Mouse (Mus musculus): ENCODE results near the gene Jakmip3. TPM values are rescaled to one million over a fixed set of nuclear protein-coding genes. Genes with fewer than 3 reads are reported as not detected.

The Jakmip3 gene
- 0.33 TPM in 1 of 2 replicates, not detected in the other for polyA plus RNA-seq (2011; ENCODE audit: insufficient read length, low read depth, missing spikeins)

DNA sequence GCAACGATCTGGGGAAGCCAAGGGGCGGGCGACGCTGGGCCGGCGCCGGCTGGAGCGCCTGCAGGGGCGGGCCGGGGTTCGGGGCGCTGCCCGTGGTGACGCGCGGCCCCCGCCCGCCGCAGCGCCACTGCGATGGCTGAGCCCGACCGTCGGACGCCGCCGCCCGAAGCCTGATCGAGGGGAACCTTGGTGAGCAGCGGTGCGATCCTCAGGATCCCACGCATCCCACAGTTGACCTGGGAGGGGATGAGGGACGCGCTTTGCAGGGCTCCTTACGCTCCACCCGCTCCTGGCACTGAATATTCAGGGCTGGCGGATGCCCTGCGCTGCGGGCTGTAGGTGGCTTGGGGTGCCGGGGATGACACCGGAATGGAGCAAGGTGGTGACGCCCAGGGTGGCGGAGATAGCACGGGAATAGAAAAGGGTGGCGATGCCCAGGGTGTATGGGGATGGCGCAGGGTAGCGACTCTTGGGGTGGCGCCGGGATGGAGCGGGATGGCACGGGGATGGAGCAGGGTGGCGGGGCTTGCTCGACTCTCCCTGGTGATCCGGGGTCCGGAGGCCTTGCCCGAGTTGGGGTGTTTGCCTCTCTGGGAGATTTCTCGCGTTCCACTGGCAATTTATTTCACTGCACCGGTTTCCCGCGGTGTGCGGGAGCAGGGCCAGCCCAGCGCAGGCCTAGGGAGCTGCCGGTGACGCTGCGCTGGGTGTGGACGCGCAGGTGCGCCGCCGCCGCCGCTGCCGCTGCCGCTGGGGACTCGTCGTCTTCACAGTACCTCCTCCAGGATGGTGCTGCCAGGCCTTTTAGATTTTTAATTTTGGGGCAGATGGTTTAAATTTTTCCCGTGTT lies at the start of gene Jakmip3:
Gene Jakmip3 (plus strand): TSS at position 119 of the 850 bp plus-strand sequence.
- H3K4me1 ChIP-seq (ENCODE audit: control insufficient read depth, insufficient read depth, low read length), result no peaks in the 10 kb centered on the region
- H3K27ac ChIP-seq (ENCODE audit: insufficient read depth, low read length), result no peak within 1 kb of the TSS
- TF ChIP-seq CTCF (IDR thresholded peaks at IDR 0.05; ENCODE audit: borderline replicate concordance, insufficient read depth, low read length), result no peak
- no peak for TF ChIP-seq POLR2A (IDR thresholded peaks at IDR 0.05; ENCODE audit: low read depth, low read length)
- H3K4me3 ChIP-seq (ENCODE audit: insufficient read depth, low read length), result peak within 1 kb of the TSS; percentile 10; the same call in 1 of the 2 replicates

DNA sequence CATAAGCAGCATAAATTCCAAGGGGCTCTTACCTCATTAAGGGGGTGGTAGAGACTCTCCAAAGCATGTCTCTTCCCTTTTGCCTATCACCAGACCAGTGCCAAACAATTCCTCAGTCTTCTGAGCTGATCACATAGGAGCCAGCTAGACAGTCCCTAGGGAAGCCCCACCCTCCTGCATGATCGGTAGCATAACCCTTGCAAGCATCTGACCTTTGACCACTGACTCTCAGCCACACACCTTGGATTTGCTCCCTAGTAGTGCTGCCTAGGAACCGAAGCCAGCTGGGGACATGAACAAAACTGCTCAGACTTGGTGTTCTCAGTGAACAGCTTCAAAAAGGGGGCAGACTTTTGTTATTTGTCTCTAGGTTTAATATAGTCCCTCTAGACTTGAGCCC lies 42.4 kb upstream of the Jakmip3 start:
- H3K4me1 ChIP-seq (ENCODE audit: control insufficient read depth, insufficient read depth, low read length), result no peaks in the 10 kb centered on the region
- H3K4me3 ChIP-seq (ENCODE audit: insufficient read depth, low read length), result no peak overlapping the region
- TF ChIP-seq POLR2A (IDR thresholded peaks at IDR 0.05; ENCODE audit: low read depth, low read length) (no peak), CTCF (IDR thresholded peaks at IDR 0.05; ENCODE audit: borderline replicate concordance, insufficient read depth, low read length) (no peak)
- no peak overlapping the region for H3K27ac ChIP-seq (ENCODE audit: insufficient read depth, low read length)

- Histone ChIP-seq H3K27ac (ENCODE audit: insufficient read depth, low read length) (no peak overlapping the region), H3K4me3 (ENCODE audit: insufficient read depth, low read length) (no peak overlapping the region), H3K4me1 (ENCODE audit: control insufficient read depth, insufficient read depth, low read length) (no peaks in the 10 kb centered on the region)
- TF ChIP-seq CTCF (IDR thresholded peaks at IDR 0.05; ENCODE audit: borderline replicate concordance, insufficient read depth, low read length), result no peak
- TF ChIP-seq POLR2A (IDR thresholded peaks at IDR 0.05; ENCODE audit: low read depth, low read length), result no peak
These were observed 41.8 kb upstream of the Jakmip3 start for GRCm38 (mm10) chr7:138898743-138899142.

DNA sequence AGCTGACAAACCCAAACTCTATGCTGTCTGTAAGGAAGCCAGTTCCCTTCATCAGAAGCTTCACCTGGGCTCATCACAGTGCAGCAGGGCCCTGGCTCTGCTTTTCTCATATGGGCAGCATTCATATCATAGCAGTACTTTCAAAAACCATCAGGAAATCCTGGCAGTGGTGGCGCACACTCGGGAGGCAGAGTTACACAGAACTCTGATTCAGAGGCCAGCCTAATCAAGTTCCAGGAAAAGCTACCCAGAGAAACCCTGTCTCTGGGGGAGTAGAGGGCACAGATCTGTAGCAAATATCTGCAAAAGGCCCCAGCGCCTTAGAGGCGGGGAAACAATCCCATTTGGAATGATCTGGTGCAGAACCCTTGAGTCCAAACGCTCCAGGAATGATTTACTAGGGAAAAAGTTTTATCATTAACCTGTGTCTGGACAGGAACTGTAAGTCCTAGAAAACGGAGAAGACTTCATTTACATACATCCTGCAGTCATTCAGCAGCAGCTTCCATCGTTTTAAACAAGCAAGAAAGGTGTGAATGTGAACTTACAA lies 36.6 kb upstream of the Jakmip3 start:
- Histone ChIP-seq H3K4me3 (ENCODE audit: insufficient read depth, low read length) (no peak overlapping the region), H3K27ac (ENCODE audit: insufficient read depth, low read length) (no peak overlapping the region), H3K4me1 (ENCODE audit: control insufficient read depth, insufficient read depth, low read length) (no peaks in the 10 kb centered on the region; the same call in 1 of the 2 replicates)
- TF ChIP-seq POLR2A (IDR thresholded peaks at IDR 0.05; ENCODE audit: low read depth, low read length) (no peak), CTCF (IDR thresholded peaks at IDR 0.05; ENCODE audit: borderline replicate concordance, insufficient read depth, low read length) (no peak)

DNA sequence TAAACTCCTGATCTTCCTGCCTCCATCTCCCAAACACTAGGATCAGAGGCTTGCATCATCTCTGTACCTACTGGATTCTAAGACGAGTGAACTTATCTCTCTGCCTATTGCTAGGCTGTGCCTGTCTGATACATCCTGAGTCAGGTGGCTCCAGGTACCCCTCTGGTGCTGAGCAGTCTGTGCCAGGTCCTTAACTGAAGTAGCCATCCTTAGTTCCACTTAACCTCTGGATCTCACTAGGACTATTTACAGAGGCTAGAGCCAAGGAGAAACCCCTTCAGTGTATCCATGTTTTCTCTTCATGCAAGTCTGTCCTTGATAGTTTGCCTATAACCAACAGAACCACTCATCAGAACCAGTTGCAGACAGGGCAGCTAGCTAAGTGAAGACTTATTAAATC lies 34.1 kb upstream of the Jakmip3 start:
- Histone ChIP-seq H3K4me3 (ENCODE audit: insufficient read depth, low read length) (peak overlapping the region; percentile 28), H3K27ac (ENCODE audit: insufficient read depth, low read length) (peak overlapping the region; percentile 69), H3K4me1 (ENCODE audit: control insufficient read depth, insufficient read depth, low read length) (no peaks in the 10 kb centered on the region; the same call in 1 of the 2 replicates)
- TF ChIP-seq POLR2A (IDR thresholded peaks at IDR 0.05; ENCODE audit: low read depth, low read length), result no peak
- TF ChIP-seq CTCF (IDR thresholded peaks at IDR 0.05; ENCODE audit: borderline replicate concordance, insufficient read depth, low read length), result no peak

- H3K4me3 ChIP-seq (ENCODE audit: insufficient read depth, low read length), result peak overlapping the region; percentile 28
- peak overlapping the region; percentile 69 for H3K27ac ChIP-seq (ENCODE audit: insufficient read depth, low read length)
- H3K4me1 ChIP-seq (ENCODE audit: control insufficient read depth, insufficient read depth, low read length), result no peaks in the 10 kb centered on the region; the same call in 1 of the 2 replicates
- TF ChIP-seq CTCF (IDR thresholded peaks at IDR 0.05; ENCODE audit: borderline replicate concordance, insufficient read depth, low read length) (no peak), POLR2A (IDR thresholded peaks at IDR 0.05; ENCODE audit: low read depth, low read length) (peak; percentile 72)
These were observed 33.5 kb upstream of the Jakmip3 start for GRCm38 (mm10) chr7:138907043-138907442.

DNA sequence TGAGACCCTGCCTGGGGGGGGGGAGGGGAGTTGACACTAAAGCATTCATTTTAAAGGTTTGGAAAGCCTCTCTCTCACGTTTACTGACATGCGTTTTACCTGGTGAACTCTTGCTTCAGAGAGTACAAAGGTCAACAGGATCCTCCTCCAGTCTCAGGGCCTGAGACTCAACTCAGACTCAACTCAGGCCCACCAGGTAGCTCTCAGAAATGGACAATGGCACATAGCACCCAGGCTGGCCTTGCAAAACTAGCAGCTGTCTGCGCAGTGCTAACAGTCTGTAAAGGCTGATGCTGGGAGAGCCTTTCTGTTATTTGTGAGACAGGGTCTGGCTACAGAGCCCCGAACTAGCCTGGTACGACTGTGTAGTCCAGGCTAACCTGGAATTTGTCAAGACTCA lies 32.6 kb upstream of the Jakmip3 start:
- Histone ChIP-seq H3K4me1 (ENCODE audit: control insufficient read depth, insufficient read depth, low read length) (no peaks in the 10 kb centered on the region; the same call in 1 of the 2 replicates), H3K27ac (ENCODE audit: insufficient read depth, low read length) (no peak overlapping the region; the same call in 1 of the 2 replicates), H3K4me3 (ENCODE audit: insufficient read depth, low read length) (peak overlapping the region; percentile 97)
- TF ChIP-seq CTCF (IDR thresholded peaks at IDR 0.05; ENCODE audit: borderline replicate concordance, insufficient read depth, low read length), result no peak

GRCm38 (mm10) chr7:138908768-138909276 lies 31.7 kb upstream of the Jakmip3 start:
- Histone ChIP-seq H3K4me3 (ENCODE audit: insufficient read depth, low read length) (peak overlapping the region; percentile 97), H3K4me1 (ENCODE audit: control insufficient read depth, insufficient read depth, low read length) (no peaks in the 10 kb centered on the region; the same call in 1 of the 2 replicates), H3K27ac (ENCODE audit: insufficient read depth, low read length) (no peak overlapping the region)
- TF ChIP-seq CTCF (IDR thresholded peaks at IDR 0.05; ENCODE audit: borderline replicate concordance, insufficient read depth, low read length) (no peak), POLR2A (IDR thresholded peaks at IDR 0.05; ENCODE audit: low read depth, low read length) (no peak)

GRCm38 (mm10) chr7:138909277-138910192 lies 31.0 kb upstream of the Jakmip3 start, which contains the start of gene Bnip3:
Gene Bnip3, minus strand, starts transcription at chr7:138909519.
- Histone ChIP-seq H3K4me1 (ENCODE audit: control insufficient read depth, insufficient read depth, low read length) (no peaks in the 10 kb centered on the region; the same call in 1 of the 2 replicates), H3K4me3 (ENCODE audit: insufficient read depth, low read length) (peak within 1 kb of the TSS; percentile 97), H3K27ac (ENCODE audit: insufficient read depth, low read length) (no peak within 1 kb of the TSS)
- TF ChIP-seq POLR2A (IDR thresholded peaks at IDR 0.05; ENCODE audit: low read depth, low read length), result peak; percentile 97
- TF ChIP-seq CTCF (IDR thresholded peaks at IDR 0.05; ENCODE audit: borderline replicate concordance, insufficient read depth, low read length), result no peak
